Mouse (Mus musculus) thymus, adult 2 months (tissue): ENCODE results near the gene Tuba3a.

ENCODE experiments used
- CTCF ChIP-seq: fragments of 200-500 bp; IDR thresholded peaks from 2 replicates; pipeline ENCODE4 v1.5.1; 2012; ENCODE audit warnings: mild to moderate bottlenecking, control low read depth, low read length, moderate library complexity, borderline replicate concordance; ENCODE audit not compliant: control insufficient read depth, poor library complexity, insufficient read depth; ENCODE audit errors: extremely low read depth
- POLR2A ChIP-seq: fragments of 200-500 bp; IDR thresholded peaks from 2 replicates; pipeline ENCODE4 v1.6.1; 2012; ENCODE audit warnings: mild to moderate bottlenecking, low read length, control low read depth, moderate library complexity; ENCODE audit not compliant: control insufficient read depth, poor library complexity, insufficient read depth; ENCODE audit errors: extremely low read depth

GRCm38 (mm10) chr6:125252285-125252684 is 33.6 kb downstream of the Tuba3a start:
- TF ChIP-seq CTCF, result no peak
- no peak for TF ChIP-seq POLR2A
